Comparison of ENCODE assay signal across 7 mouse cellular contexts in genomic region chrX:155337567-155337904, GRCm38 (mm10). TPM values are rescaled to one million over a fixed set of nuclear protein-coding genes. Genes with fewer than 3 reads are reported as not detected.
DNase-seq lines count a peak whose midpoint lies in the region; ATAC-seq and TF ChIP-seq lines count a peak whose summit lies in the region.

No protein-coding gene starts in this region.

- ATAC-seq in lung, postnatal 0 days, result no peak

- peak overlapping the region; percentile 75 for H3K27ac ChIP-seq in lung, postnatal 0 days (ENCODE audit: low read length)
- peak overlapping the region; percentile 27 for H3K27ac ChIP-seq in embryonic fibroblast, embryonic 13.5 days (ENCODE audit: insufficient read depth, low read length)
- peak overlapping the region; percentile 88 for H3K27ac ChIP-seq in limb, embryonic 10.5 days
- no peak overlapping the region for H3K27ac ChIP-seq in olfactory bulb, adult 2 months (ENCODE audit: insufficient read depth, low read depth, low read length)

- H3K4me1 ChIP-seq in lung, postnatal 0 days (ENCODE audit: insufficient read depth, low read depth, low read length), result no peaks in the 10 kb centered on the region
- H3K4me1 ChIP-seq in embryonic fibroblast, embryonic 13.5 days (ENCODE audit: control insufficient read depth, insufficient read depth, low read length), result no peaks in the 10 kb centered on the region
- peaks cover 2% of the 10 kb centered on the region; the same call in 1 of the 2 replicates for H3K4me1 ChIP-seq in limb, embryonic 10.5 days
- H3K4me1 ChIP-seq in olfactory bulb, adult 2 months (ENCODE audit: control insufficient read depth, insufficient read depth, low read length), result 0 out of 2 replicates have a peak, but pooled peaks cover 3% of the 10 kb centered on the region

- no peaks in the 10 kb centered on the region for H3K36me3 ChIP-seq in lung, postnatal 0 days (ENCODE audit: insufficient read depth, low read length)
- peaks cover 16% of the 10 kb centered on the region for H3K36me3 ChIP-seq in limb, embryonic 10.5 days

- H3K9me3 ChIP-seq in lung, postnatal 0 days (ENCODE audit: low read length), result no peaks in the 10 kb centered on the region
- no peaks in the 10 kb centered on the region for H3K9me3 ChIP-seq in limb, embryonic 10.5 days (replicated peaks)

- H3K9ac ChIP-seq in lung, postnatal 0 days (replicated peaks; ENCODE audit: low read depth), result peak overlapping the region; percentile 39

- H3K27me3 ChIP-seq in lung, postnatal 0 days (replicated peaks; ENCODE audit: insufficient read depth, low read length), result no peaks in the 10 kb centered on the region
- no peaks in the 10 kb centered on the region for H3K27me3 ChIP-seq in limb, embryonic 10.5 days (ENCODE audit: low read depth, poor library complexity, severe bottlenecking)

- peak overlapping the region; percentile 53 for H3K4me2 ChIP-seq in lung, postnatal 0 days (replicated peaks; ENCODE audit: low read depth, low read length)

- no peak for DNase-seq in lung, postnatal 0 days (ENCODE audit: low spot score)
- no peak for DNase-seq in lung, postnatal 36 days
- no peak for DNase-seq in limb, embryonic 10.5 days (ENCODE audit: low spot score)
- DNase-seq in cerebellum, adult 8-10 months, result no peak
- DNase-seq in layer of hippocampus, postnatal 25 days (ENCODE audit: extremely low spot score in 1 of 2, low spot score in 1 of 2), result no peak

- H3K4me3 ChIP-seq in lung, postnatal 0 days (ENCODE audit: low read depth, low read length), result peak overlapping the region; percentile 49
- peak overlapping the region; percentile 82 for H3K4me3 ChIP-seq in embryonic fibroblast, embryonic 13.5 days (ENCODE audit: insufficient read depth, low read length)
- peak overlapping the region; percentile 62 for H3K4me3 ChIP-seq in limb, embryonic 10.5 days
- peak overlapping the region; percentile 94 for H3K4me3 ChIP-seq in olfactory bulb, adult 2 months (ENCODE audit: insufficient read depth, low read depth, low read length)

- 19% methylated on average over 7 of the region's 7 CpGs for WGBS in lung, postnatal 0 days
- WGBS in limb, embryonic 10.5 days, result 16% methylated on average over 7 of the region's 7 CpGs
- 11% methylated on average over 7 of the region's 7 CpGs for WGBS in olfactory bulb, adult 2 months

- TF ChIP-seq CTCF in lung, postnatal 0 days (IDR thresholded peaks at IDR 0.05), result no peak
- no peak for TF ChIP-seq CTCF in embryonic fibroblast, embryonic 13.5 days (IDR thresholded peaks at IDR 0.05; ENCODE audit: borderline replicate concordance, insufficient read depth, low read length)
- no peak for TF ChIP-seq CTCF in olfactory bulb, adult 2 months (IDR thresholded peaks at IDR 0.05; ENCODE audit: insufficient read depth, low read depth, low read length)

- no peak for TF ChIP-seq POLR2A in embryonic fibroblast, embryonic 13.5 days (IDR thresholded peaks at IDR 0.05; ENCODE audit: low read depth, low read length)
- TF ChIP-seq POLR2A in olfactory bulb, adult 2 months (IDR thresholded peaks at IDR 0.05; ENCODE audit: insufficient read depth, low read depth, low read length), result no peak

- no peak for TF ChIP-seq EP300 in lung, postnatal 0 days (IDR thresholded peaks at IDR 0.05)

RNA-seq across cellular contexts. Expression of gene Prdx4, which starts 3.0 kb away (rescaled TPM):
- polyA plus RNA-seq in lung, postnatal 0 days (2015; fragmentation: Nextera tagmentation; extraction: Ambion mirVana), result 154 and 175 TPM in 2 replicates
- polyA plus RNA-seq in embryonic fibroblast, embryonic 13.5 days (2011; ENCODE audit: insufficient read length, low read depth, missing spikeins), result 111 and 142 TPM in 2 replicates
- 246 and 252 TPM in 2 replicates for polyA plus RNA-seq in limb, embryonic 10.5 days (2016; fragmentation: Nextera tagmentation; extraction: Ambion mirVana)
- polyA plus RNA-seq in olfactory bulb, adult 2 months (2012; ENCODE audit: insufficient read depth, insufficient read length, low replicate concordance, missing spikeins), result not detected in 2 replicates
- 10 to 100 TPM; 15.4 to 20.5 TPM for total RNA-seq in layer of hippocampus, postnatal 25 days (2021)

Comparison
In these comparisons a context has a peak if more than half of its experiments do, and no peak if none do; other contexts are left out.
1. RNA of gene Prdx4, which starts 3.0 kb away (polyA plus RNA-seq): 246 to 252 TPM in limb, embryonic 10.5 days, 154 to 175 TPM in lung, postnatal 0 days and 111 to 142 TPM in embryonic fibroblast, embryonic 13.5 days; not detected in olfactory bulb, adult 2 months; every median in the first group is over 100 times any median in the second.
2. Peak in every context shown above with its lines, with median percentiles within 50 percentile points of each other: H3K4me3 ChIP-seq.